Mouse (Mus musculus) ES-Bruce4 (cell line): ENCODE results near the gene Ghrhr. TPM values are rescaled to one million over a fixed set of nuclear protein-coding genes. Genes with fewer than 3 reads are reported as not detected.

ENCODE experiments used
- H3K27ac ChIP-seq: 2 replicates; pipeline ENCODE4 v1.5.1; 2012; ENCODE audit warnings: low read length, inconsistent platforms; ENCODE audit not compliant: insufficient read depth
- H3K27me3 ChIP-seq: 2 replicates; pipeline ENCODE4 v1.6.1; 2012; ENCODE audit warnings: mild to moderate bottlenecking, low read length, inconsistent platforms; ENCODE audit not compliant: control insufficient read depth, poor library complexity, insufficient read depth, severe bottlenecking
- H3K36me3 ChIP-seq: 2 replicates; pipeline ENCODE4 v1.6.1; 2012; ENCODE audit warnings: inconsistent platforms, mild to moderate bottlenecking, low read length, moderate library complexity; ENCODE audit not compliant: control insufficient read depth, poor library complexity, insufficient read depth, severe bottlenecking
- H3K4me1 ChIP-seq: one replicate; pipeline ENCODE4 v1.8.1; 2011; ENCODE audit warnings: low read length; ENCODE audit not compliant: control insufficient read depth, insufficient read depth
- H3K4me3 ChIP-seq: 2 replicates; pipeline ENCODE4 v1.5.1; 2011; ENCODE audit warnings: low read depth, mild to moderate bottlenecking, low read length
- H3K9ac ChIP-seq: 2 replicates; pipeline ENCODE4 v1.6.1; 2012; ENCODE audit warnings: low read depth, mild to moderate bottlenecking, inconsistent platforms; ENCODE audit not compliant: poor library complexity, severe bottlenecking
- H3K9me3 ChIP-seq: replicated peaks from 2 replicates; pipeline ENCODE4 v1.6.1; 2012; ENCODE audit warnings: mild to moderate bottlenecking, low read length, inconsistent platforms; ENCODE audit not compliant: control insufficient read depth, poor library complexity, insufficient read depth, severe bottlenecking
- CTCF ChIP-seq: IDR thresholded peaks from one replicate; pipeline ENCODE4 v1.8.1; 2011; ENCODE audit warnings: low read depth, low read length
- EP300 ChIP-seq: IDR thresholded peaks from 2 replicates; pipeline ENCODE4 v1.6.1; 2011; ENCODE audit warnings: low read depth, low read length; ENCODE audit not compliant: insufficient read depth
- POLR2A ChIP-seq: IDR thresholded peaks from one replicate; pipeline ENCODE4 v1.8.1; 2011; ENCODE audit warnings: low read length; ENCODE audit not compliant: insufficient read depth
- polyA plus RNA-seq: library from polyadenylated mRNA; stranded (reverse); fragments of >200 nt; gene quantifications from 2 replicates; pipeline ENCODE4 v1.2.4, GENCODE M21; 2011; ENCODE audit warnings: low read depth; ENCODE audit not compliant: missing spikeins, insufficient read depth, insufficient read length

Ghrhr gene
- polyA plus RNA-seq, 1 experiment = not detected

GRCm38 (mm10) chr6:55370831-55371230, 5.3 kb upstream of the Ghrhr start:
- Histone ChIP-seq H3K9ac (no peak overlapping the region), H3K36me3 (no peaks in the 10 kb centered on the region), H3K4me1 (no peaks in the 10 kb centered on the region), H3K4me3 (no peak overlapping the region), H3K9me3 (no peaks in the 10 kb centered on the region), H3K27me3 (no peaks in the 10 kb centered on the region), H3K27ac (no peak overlapping the region)
- TF ChIP-seq EP300 (no peak), CTCF (no peak), POLR2A (no peak)

- Histone ChIP-seq H3K27ac (no peak overlapping the region), H3K36me3 (no peaks in the 10 kb centered on the region), H3K27me3 (no peaks in the 10 kb centered on the region), H3K9me3 (no peaks in the 10 kb centered on the region), H3K9ac (no peak overlapping the region), H3K4me1 (no peaks in the 10 kb centered on the region), H3K4me3 (no peak overlapping the region)
- no peak for TF ChIP-seq EP300
- no peak for TF ChIP-seq CTCF
- TF ChIP-seq POLR2A = no peak
Measured at GRCm38 (mm10) chr6:55376511-55376910, 416 bp downstream of the Ghrhr start.

DNA sequence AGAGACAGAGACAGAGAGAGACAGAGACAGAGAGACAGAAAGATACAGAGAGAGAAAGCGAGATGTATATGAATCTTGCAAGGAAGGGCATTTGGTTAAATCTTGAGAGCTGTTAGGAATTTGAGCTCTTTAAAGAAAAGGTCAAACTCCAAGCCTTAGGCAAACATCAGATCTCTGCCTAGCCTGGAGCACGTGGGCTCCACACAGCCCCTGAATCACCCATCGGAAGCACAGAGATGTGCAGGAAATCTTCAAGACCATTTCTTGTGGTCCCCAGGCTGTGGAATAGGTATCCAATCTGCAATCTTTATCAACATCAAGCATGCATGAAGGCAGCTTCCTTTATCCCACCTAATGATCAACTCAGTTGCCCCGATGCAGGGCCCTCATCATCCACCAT, 1.4 kb downstream of the Ghrhr start:
- Histone ChIP-seq H3K36me3 (no peaks in the 10 kb centered on the region), H3K27me3 (no peaks in the 10 kb centered on the region), H3K27ac (no peak overlapping the region), H3K9me3 (no peaks in the 10 kb centered on the region), H3K9ac (no peak overlapping the region), H3K4me1 (no peaks in the 10 kb centered on the region), H3K4me3 (no peak overlapping the region)
- TF ChIP-seq POLR2A = no peak
- TF ChIP-seq CTCF = no peak
- TF ChIP-seq EP300 = no peak

- Histone ChIP-seq H3K4me3 (no peak overlapping the region), H3K36me3 (no peaks in the 10 kb centered on the region), H3K4me1 (no peaks in the 10 kb centered on the region), H3K9ac (no peak overlapping the region), H3K27ac (no peak overlapping the region), H3K9me3 (no peaks in the 10 kb centered on the region), H3K27me3 (no peaks in the 10 kb centered on the region)
- TF ChIP-seq EP300 (no peak), CTCF (peak; percentile 57)
Measured at GRCm38 (mm10) chr6:55379641-55380335, 3.7 kb downstream of the Ghrhr start.

DNA sequence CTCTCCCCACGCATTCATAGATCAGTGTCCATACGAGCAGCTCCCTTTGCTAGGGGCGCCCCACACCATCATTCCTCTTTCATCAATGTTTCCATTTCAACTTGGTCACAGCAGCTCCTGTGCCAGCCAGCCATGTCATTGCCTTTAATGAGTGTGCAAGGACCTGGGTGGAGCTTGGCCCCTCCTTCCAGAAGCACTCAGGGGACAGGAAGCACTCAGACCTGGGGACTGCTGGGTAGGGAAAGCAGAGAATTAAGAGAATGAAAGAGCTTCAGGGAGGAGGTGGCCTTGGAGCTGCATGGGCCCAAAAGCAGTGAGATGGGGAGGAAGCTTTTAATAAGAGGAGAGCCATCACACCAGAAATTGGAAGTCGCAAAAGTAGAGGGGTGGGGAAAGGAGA, 5.9 kb downstream of the Ghrhr start:
- TF ChIP-seq EP300 (no peak), CTCF (no peak), POLR2A (no peak)
- Histone ChIP-seq H3K27me3 (no peaks in the 10 kb centered on the region), H3K4me3 (no peak overlapping the region), H3K9ac (no peak overlapping the region), H3K9me3 (no peaks in the 10 kb centered on the region), H3K36me3 (no peaks in the 10 kb centered on the region), H3K27ac (no peak overlapping the region), H3K4me1 (no peaks in the 10 kb centered on the region)

- Histone ChIP-seq H3K36me3 (no peaks in the 10 kb centered on the region), H3K27ac (no peak overlapping the region), H3K4me3 (no peak overlapping the region), H3K9ac (no peak overlapping the region), H3K4me1 (no peaks in the 10 kb centered on the region), H3K9me3 (no peaks in the 10 kb centered on the region), H3K27me3 (no peaks in the 10 kb centered on the region)
- no peak for TF ChIP-seq CTCF
- TF ChIP-seq POLR2A = no peak
- no peak for TF ChIP-seq EP300
Measured at GRCm38 (mm10) chr6:55383897-55384296, 7.8 kb downstream of the Ghrhr start.
